Mouse (Mus musculus): ENCODE measurements around the gene Esyt1. TPM values are rescaled to one million over a fixed set of nuclear protein-coding genes. Genes with fewer than 3 reads are reported as not detected.
"Not testable (repeated sequence)": the region's sequence is repeated elsewhere in the genome, so short reads cannot be mapped to it uniquely, and the experiment has no call there.

The Esyt1 gene
- total RNA-seq, 1 experiment from 2014 or later: 22.9 TPM

DNA sequence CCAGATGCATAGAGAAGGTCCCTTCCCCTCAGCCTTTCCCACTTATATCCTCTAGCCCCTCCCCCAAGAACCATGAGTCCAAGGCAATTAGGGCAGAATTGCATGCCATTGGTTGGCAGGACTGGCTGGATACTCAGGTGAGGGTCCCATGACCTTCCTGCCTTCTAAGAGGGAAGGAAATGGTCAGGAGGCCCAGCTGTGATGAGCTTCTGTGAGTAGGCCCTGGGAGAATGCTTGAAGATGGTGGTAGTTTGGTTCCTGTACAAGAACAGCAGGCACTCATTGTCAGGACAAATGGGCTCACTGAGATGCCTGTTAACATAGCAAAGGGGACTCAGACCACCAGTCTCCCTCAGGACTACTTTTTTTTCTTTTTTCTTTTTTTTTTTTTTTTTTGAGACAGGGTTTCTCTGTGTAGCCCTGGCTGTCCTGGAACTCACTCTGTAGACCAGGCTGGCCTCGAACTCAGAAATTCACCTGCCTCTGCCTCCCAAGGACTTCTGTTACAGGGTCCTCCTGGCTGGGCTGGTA, 12.7 kb upstream of the Esyt1 start:
- no peak for DNase-seq

DNA sequence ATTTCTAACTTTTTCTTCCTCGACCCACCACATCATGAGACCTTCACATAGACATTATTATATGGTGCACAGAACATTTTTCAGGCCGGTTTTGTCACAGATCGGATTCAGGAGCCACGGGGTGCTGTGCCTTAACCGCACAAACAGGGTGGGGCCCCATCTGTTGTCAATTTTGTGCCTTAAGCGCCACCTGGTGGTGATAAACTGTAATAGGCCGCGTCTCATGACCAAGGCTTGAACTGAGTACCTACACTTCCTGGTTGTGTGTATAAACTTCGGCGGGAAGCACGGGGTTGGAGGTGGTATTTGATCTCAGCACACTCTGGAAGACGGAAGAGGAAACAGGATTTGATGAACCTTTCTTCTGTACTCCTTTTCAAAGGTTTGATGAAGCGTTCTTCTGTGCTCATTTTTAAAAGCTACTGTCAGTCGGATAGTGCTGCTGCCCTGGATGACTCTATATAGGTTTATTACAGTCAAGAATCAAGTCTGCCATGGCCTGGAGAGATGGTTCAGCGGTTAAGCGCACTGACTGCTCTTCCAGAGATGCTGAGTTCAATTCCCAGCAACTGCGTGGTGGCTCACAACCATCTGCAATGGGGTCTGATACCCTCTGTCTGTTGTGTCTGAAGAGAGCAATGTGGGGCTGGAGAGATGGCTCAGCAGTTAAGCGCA, 10.7 kb upstream of the Esyt1 start:
- peak; percentile 80 for DNase-seq

DNA sequence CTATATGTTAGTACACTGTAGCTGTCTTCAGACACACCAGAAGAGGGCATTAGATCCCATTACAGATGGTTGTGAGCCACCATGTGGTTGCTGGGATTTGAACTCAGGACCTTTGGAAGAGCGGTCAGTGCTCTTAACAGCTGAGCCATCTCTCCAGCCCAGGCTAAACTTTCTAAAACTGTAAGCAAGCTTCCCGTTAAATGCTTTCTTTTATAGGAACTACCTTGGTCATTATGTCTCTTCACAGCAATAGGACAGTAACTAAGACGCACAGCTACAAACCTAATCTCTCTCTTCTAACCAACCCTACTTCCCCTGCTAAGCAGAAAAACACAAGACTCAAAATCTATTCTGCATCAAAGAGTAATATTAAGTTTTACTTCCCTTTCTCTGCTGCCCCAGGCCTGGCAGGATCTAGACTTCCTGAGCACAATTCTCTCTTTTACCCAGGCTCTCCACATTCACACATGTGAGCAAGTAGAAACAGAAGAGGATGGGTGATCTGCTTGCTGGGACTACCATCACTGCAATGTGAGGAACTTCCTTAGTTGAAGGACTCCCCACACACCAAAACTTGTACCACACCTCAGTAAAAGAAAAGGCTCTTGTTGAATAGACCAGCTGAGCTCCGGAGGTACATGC, 10.1 kb upstream of the Esyt1 start:
- no peak for DNase-seq

DNA sequence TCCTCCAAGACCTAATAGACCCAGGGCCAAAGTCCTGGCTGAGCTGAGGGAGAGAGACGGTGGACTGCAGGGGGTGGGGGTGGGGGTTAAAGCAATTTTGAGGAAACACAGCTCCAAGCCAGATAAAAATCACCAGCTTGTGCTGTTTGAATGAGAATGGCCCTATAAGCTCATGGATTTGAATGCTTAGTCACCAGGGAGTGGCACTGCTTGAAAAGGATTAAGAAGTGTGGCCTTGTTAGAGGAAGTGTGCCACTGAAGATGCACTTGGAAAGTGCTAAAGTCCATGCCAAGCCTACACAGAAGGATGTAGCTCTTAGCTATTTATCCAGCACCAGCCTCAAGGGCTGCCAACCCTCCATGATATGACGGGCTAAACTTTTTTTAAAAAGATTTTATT, 9.5 kb upstream of the Esyt1 start:
- no peak for DNase-seq

DNA sequence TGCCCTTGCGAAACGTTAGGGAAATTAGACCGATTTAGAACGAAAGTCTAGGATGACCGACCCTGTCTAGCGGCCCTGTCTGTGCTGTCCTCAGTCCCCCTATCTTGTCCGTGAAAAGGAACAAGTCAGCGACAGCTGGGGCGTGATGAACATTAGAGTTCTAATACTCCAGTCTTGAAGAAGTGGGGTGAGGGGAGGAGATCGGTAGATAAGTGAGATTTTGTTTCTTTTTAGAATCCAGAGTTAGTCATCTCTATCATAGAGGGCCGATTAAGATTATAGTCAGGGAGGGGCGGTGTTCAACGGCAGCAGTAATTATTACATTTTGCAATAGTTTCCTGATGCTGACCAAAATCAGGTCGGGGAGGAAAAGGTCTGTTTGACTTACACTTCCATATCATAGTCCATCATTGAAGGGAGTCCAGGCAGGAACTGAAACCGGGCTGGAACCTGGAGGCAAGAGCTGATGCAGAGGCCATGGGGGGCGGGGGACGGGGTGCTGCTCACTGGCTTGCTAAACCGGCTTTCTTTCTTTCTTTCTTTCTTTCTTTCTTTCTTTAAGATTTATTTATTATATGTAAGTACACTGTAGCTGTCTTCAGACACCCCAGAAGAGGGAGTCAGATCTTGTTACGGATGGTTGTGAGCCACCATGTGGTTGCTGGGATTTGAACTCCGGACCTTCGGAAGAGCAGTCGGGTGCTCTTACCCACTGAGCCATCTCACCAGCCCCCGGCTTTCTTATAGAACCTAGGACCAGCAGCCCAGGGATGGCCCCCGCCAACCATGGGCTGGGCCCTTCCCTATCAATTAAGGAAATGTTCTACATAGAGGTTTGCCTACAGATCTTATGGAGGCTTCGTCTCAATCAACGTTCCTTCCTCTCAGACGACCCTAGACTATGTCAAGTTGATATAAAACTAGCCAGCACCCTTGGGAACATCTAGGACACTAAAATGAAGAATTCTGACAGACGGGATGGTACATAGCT, 990 bp upstream of the Esyt1 start:
- DNase-seq: no peak

DNA sequence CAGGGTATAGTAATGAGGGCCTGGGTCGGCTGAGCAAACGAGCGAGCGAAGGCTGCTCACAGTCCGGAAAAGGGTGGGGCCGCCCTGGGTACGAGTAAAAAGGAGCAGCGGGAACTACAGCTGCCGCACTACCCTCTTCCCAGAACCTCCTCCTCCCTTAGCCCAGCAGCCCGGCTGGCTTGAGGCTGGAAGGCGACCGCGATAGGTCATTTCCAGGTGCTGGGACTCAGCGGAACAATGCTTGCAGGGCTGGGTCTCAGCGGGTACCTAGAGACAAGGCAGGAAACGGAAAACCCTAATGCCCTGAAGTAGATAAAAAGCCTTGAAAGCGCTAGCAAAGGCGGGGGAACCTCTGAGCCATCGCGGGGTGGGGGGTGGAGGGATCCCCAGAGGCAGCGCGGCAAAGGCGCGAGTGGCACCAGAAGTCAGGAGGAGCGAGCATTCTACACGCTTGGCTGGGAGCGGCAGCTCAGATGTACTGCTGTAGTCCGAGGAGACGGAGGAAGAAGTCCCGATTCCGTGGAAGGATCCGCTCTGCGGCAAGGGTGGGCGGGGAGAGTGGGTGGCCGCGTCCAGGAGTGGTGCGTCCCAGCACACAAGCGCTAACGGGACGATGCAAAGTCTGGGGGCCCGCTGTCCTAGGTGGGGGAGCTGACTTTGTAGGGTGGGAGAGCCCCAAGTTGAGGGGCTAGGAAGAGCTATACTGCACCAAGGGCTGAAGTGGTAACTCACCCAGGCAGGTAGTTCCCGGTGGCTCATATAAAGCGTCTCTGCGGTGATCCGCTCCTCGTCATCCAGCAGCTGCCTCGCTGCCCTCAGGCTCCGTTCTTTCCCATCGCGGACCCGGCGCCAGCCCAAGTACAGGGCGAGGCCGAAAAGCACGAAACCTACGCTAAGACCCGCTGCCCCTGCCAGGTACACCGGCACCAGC, 674 bp downstream of the Esyt1 start:
- peak; percentile 52 for DNase-seq

DNA sequence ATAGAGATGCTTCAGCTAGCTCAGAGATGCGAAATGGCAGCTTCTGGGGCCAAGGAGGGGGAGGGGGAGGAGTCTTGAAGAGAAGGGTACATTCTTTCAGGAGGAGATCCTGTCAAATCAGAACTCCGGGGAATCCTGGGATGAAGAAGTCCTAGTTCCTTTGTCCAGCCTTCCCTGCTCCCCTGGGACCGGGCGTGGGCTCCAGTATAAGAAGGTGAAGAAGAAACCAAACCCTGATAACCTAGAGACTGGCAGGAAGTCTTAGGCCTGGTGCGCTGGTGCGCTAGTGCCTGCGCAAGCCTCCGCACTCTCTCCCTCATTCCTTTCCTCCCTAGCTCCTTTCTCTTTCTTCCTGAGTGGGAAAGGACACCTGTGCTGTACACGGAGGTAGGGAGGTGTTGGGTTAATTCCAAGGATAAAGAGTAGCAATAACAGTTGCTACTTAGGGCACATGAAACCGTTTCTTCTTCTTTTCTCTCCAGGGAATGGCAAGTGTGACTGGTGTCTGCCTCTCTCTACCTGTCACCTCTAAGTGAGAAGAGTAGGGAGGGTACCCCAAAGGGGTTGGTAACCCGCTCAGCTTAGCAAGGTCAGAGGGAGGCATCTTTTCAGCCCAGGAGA, 1.4 kb downstream of the Esyt1 start:
- DNase-seq: no peak

DNA sequence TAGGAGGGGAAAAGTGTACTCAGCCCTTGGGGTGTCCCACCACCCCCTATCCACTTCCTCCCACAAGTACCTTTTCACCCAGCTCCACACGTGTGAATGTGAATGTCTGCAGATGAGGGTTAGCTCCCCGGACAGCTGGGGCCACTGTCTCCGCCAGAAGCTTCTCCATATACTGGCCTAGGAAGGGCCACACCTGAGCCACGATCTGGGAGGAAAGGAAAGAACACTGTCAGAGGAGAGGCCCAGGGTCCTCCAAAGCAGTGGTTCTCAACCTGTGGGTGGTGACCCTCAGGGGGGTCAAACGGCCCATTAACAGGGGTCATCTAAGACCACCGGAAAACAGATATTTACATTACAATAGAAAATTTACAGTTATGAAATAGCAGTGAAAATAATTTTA, 3.3 kb downstream of the Esyt1 start:
- DNase-seq: no peak

DNA sequence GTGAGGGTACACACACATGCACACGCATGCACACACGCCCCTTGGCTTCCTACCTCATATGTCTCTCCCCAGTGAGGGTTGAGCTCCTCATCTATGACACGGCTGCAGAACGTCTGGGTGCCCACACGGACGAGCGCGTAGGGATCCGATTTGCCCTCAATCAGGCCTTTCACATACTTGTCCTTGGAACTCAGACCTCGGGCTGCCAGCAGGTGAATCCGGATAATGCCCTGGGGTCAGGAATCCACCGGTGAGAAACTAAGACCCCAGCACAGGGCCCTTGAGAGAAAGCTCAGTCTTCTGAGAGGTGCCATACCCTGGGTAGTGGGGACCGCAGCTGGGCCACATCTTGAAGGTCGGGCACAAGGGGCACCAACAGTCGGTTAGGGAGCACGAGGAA, 5.1 kb downstream of the Esyt1 start:
- no peak for DNase-seq

DNA sequence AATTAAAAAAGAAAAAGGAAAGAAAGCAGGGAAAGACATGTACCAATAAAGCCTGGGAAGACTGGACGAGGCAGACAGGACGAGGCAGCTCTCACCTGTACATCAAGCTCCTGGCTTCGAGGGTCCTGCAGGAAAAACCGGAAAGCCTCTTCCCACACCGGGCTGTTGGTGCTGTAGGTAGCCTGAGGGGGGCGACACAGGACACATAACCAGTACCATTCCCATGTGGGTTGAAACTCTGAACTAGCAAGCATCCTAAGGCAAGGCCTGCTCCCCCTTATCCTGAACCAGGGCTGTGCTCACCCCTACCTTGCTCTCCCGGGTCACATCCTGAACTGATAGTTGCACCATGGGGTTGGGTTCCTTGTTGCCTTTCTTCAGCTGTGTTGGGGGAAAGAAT, 6.8 kb downstream of the Esyt1 start:
- peak; percentile 47 for DNase-seq

DNA sequence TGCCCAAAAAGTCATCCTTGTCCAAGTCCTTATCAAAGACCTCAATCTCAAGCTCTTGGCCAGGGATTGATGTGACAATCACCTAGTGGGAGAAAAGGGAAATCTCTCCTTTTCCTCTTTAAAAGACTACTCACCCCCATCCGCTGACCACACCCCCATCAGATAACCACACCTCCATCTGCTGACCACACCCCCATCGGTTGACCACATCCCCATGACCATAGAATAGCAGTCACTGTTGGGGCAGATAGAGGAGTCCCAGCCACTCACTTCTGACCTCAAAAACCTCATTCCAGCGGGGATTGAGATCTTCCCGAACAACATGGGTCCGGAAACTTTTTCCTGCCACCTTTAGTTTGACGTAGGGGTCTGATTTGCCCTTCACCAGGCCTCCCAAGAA, 9.0 kb downstream of the Esyt1 start:
- no peak for DNase-seq

DNA sequence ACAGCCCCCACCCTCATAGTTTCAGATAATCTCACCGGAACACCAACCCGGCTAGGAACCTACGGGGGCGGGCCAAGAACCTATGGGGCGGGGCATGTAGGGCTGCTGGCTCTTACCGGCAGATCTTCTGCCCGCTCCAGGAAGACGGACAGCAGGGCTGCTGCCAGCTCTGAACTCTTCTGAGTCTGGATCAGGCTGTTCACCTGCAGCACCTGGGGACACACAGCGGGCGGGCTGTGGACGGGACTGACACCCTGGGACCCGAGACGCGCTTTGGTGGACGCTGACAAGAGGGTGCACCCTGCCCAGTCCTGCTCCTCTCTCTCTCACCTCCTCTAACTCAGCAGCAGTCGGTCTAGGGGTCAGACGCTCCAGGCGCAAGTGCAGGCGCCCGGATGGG, 9.6 kb downstream of the Esyt1 start:
- no peak for DNase-seq

DNA sequence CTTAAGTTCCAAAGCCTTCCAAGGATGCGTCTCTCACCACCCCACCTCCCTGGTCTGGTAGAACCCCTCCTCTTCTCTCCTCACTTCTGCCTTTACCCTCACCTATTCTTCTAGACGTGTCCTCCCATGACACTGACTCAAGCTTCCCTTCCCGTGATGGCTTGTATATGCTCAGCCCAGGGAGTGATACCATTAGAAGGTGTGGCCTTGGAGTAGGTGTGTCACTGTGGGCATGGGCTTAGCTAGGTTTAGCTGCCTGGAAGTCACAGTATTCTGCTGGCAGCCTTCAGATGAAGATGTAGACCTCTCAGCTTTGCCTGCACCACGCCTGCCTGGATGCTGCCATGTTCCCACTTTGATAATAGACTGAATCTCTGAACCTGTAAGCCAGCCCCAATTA, 10.6 kb downstream of the Esyt1 start:
- DNase-seq: no peak

DNA sequence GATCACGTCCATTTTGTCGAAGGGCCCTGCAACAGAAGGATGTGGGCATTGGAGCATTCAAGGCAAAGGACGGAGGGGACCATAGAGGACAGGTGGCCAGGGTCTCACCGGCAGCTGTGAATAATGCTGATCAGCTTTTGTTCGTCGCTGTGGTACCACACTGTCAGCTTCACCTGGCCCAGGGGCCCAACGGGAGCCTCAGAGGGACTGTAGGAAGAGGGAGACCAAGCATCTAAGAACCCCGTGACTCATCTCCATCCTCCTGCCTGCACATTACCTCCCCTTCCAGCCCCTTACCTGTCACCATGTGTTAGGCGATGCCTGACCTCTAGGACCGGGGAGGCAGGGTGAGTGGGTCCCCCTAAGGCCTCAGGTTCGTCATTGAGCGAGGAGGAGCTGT, 13.9 kb downstream of the Esyt1 start:
- DNase-seq: no peak

DNA sequence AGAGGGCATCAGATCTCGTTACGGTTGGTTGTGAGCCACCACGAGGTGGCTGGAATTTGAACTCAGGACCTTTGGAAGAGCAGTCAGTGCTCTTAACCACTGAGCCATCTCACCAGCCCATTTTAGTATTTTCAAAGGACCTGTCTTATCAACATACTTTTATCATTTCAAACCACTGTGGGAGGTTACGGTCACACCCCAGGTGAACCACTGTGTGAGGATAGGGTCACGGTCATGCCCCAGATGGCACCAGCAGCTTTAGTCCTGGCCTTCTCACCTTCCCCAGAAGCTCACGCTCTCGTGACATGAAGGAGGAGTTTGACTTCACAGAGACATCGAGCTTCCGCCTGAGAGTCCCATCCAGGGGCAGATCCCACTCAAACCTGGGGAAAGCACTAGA, 14.5 kb downstream of the Esyt1 start:
- DNase-seq: no peak

DNA sequence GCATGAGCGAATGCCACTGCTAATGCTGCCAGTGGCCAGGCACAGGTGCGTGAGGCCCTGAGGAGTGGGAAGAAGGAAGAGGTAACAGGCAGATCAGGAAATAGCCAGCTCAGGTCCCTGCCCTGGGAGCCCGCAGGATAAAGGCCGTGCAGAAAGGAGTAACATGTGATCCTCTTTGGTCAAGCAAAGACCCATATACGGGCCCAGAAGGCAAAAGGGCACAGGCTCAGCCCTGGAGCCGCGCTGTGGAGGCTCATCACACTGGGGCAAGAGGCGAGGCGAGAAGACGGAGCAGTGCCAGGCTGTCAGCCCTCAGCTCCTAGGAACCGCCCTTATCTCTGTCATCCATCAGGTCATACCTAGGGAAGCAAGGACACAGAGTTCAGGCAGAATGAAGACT, 15.4 kb downstream of the Esyt1 start:
- DNase-seq: no peak

DNA sequence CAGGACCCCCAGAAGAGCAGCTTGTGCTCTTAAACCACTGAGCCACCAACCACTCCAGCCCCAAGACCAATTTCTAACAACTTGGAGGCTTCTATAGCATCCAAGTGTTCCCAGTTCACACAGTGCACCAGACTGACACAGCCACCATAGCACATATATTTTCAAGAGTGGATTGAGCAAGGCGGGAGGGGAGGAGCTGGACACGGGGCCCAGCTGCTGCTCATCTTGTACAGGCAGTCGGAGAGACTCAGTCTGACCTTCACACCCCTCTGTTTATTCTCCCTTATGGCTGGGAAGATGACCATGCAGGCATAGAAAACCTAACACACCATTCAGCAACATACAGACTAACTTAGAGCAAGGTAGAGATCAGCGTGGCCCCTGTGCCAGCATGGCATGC, 15.8 kb downstream of the Esyt1 start:
- no peak for DNase-seq

DNA sequence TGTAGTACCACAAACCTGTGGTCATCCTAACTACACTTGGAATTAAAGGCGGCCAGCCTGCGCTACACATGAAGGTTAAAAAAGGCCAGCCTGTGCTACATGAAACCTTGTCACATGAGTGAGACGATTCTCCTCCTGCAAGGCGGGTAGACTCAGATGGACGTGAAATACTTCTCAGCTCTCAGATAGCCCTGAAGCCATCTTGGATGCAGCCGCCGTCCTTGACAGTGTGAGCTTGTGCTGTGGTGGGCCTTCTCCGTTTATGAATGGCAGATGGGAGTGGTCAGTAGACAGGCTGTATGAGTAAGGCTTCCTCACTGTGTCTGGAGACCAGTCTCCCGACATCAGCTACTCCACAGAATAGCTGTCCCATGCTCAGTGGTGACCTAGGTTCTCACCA, 16.5 kb downstream of the Esyt1 start:
- no peak for DNase-seq

DNA sequence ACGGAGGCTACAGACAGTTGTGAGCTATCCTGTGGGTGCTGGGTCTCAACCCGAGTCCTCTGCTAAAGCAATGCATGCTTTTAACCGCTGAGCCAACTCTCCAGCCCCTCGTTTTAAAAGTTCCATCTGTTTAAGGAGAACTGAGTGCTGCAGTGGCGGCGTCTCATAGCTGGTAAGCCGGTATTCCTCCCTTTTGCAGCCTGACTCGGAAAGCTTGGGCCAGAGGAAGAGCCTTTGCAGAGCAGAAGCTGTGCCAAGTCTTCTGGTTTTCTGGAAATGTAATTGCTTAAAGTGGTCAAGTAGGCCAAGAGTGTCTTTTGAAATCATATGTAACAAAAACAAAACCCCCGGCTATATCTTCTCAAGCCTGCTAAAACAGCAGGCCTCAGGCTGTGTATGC, 17.4 kb downstream of the Esyt1 start:
- DNase-seq: no peak

DNA sequence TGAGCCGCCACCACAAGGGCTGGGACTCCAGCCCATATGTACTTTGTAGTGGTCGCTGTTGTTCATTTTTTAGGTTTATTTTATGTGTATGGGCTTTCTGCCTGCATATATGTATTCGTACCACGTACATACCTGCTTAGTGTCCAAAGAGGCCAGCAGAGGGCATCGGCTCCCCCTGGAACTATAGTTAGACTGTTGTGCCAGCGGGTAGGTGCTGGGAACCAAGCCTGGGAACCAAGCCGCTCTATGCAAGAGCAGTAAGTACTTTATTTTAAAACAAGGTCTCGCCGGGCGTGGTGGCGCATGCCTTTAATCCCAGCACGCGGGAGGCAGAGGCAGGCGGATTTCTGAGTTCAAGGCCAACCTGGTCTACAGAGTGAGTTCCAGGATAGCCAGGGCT, 19.7 kb downstream of the Esyt1 start:
- no peak for DNase-seq

DNA sequence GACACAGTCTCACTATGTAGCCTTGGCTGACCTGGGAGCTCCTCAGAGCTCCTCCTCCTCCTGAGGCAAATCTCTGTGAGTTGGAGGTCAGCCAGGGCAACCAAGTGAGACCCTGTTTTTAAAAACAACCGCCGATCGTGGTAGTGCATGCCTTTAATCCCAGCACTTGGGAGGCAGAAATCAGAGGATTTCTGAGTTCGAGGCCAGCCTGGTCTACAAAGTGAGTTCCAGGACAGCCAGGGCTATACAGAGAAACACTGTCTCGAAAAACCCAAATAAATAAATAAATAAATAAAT, 20.4 kb downstream of the Esyt1 start:
- not testable (repeated sequence) for DNase-seq
